Mouse (Mus musculus) right cerebral cortex, postnatal 14 days (tissue): ENCODE results near the gene Pabpn1.
A peak's percentile ranks its signal among the peaks of the same experiment; 100 is the strongest.

Experiments used
- DNase-seq: peaks from one replicate; pipeline ENCODE4 v3.0.0; 2022

The Pabpn1 gene

DNA sequence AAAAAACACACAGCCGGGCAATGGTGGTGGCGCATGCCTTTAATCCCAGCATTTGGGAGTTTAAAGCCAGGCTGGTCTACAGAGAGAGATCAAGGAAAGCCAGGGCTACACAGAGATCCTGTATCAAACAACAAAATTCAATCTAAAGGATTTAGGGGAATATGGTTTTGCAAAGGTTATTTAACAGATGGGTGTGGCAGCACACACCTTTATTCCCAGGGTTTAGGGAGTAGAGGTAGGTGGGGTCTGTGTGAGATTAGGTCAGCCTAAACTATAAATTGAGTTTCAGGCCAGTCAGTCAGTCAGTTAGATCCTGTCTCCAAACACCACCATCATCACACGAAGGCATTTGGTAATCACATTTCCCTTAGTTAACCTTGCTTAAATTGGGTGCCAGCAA, at the start of gene Pabpn1:
Gene Pabpn1, plus strand, starts transcription at position 301 of the 400 bp plus-strand sequence.
- DNase-seq: no peak

- DNase-seq: no peak
These were observed 48.8 kb upstream of the Pabpn1 start for GRCm38 (mm10) chr14:54843461-54843860.

GRCm38 (mm10) chr14:54855726-54856125, 36.6 kb upstream of the Pabpn1 start:
- no peak for DNase-seq

GRCm38 (mm10) chr14:54856703-54857102, 35.6 kb upstream of the Pabpn1 start:
- no peak for DNase-seq

DNA sequence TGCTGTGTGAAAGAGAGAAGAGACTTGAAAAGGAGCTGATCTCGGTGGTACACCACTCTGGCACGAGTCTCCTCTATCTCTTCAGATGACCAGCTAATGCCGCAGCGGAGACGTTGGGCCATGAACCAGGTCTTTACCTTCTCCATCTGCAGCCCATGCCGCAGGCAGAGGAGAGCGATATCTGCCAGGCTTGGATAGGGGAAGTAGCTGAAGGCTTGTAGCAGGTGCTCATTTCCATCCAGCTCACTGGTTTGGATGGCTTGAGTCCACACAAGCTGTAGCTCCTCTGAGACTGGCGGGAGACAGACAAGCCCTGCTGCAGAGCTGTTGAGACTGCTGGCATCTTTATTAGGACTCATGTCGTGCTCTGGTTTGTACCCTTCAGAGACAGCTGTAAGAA, 34.4 kb upstream of the Pabpn1 start:
- DNase-seq: no peak

GRCm38 (mm10) chr14:54860511-54860910, 31.8 kb upstream of the Pabpn1 start:
- DNase-seq: peak; percentile 72

GRCm38 (mm10) chr14:54863501-54864312, 28.6 kb upstream of the Pabpn1 start:
- peak; percentile 92 for DNase-seq

- DNase-seq: no peak
These were observed 27.8 kb upstream of the Pabpn1 start for GRCm38 (mm10) chr14:54864313-54865036.

- DNase-seq: no peak
These were observed 26.7 kb upstream of the Pabpn1 start for GRCm38 (mm10) chr14:54865626-54866025.

DNA sequence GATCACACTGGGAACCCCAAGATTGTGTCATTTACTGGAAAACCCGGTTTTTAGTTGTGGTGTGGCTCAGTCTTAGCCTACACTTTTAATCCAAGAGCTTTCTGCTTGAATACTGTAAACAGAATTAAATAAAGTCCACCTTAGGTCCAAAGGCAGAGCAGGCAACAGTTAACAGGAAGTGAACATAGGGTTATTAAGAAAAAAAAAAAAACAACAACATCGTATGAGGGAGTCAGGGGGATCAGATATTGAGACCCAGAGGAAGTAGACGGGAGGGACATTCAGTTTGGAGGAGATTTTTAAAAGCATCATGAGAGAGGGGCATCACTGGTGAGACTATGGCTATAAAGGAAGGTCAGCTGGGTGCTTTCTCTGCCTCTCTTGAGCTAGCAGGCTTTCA, 26.0 kb upstream of the Pabpn1 start:
- no peak for DNase-seq

DNA sequence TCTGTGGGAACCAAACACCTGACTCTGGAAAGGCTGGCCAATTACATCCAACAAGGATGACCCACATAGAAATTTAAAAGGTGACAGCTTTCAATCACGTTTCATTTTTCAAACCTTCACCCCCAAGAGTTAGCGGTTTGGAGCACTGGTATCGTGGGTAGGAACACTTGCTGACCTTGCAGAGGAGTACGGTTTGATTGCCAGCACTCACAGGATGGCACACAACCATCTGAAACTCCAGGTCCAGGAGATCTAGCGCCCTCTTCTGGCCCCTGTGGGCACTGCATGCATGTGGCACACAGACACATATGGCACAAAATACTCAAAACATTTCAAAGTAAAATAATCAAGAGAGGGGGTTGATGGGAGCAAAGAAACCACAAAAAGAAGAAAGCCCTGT, 25.4 kb upstream of the Pabpn1 start:
- DNase-seq: no peak

GRCm38 (mm10) chr14:54868026-54868425, 24.3 kb upstream of the Pabpn1 start:
- DNase-seq: no peak

DNA sequence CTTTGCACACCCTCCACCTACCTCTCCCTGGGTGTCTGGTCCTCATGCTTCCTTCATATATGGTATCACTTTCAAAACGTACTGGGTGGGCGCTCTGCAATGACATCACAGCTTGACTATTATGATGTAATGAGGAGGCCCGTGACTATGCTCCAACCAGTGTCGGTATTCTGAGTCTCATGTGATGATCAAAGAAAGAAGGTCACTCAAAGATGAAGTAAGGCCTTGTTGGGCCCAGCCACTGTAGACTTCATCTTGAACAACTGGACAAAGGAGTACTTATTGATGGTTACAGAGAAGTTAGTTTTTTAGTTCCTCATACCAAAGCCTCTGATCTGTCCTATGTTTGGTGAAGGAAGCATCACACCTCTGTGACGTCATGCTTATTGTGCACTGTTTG, 21.4 kb upstream of the Pabpn1 start, which contains the start of gene Homez:
Gene Homez, minus strand, starts transcription at position 101 of the 400 bp plus-strand sequence.
- no peak for DNase-seq

- no peak for DNase-seq
These were observed 18.1 kb upstream of the Pabpn1 start for GRCm38 (mm10) chr14:54874165-54874564.

GRCm38 (mm10) chr14:54875844-54876538, 16.3 kb upstream of the Pabpn1 start:
- no peak for DNase-seq

DNA sequence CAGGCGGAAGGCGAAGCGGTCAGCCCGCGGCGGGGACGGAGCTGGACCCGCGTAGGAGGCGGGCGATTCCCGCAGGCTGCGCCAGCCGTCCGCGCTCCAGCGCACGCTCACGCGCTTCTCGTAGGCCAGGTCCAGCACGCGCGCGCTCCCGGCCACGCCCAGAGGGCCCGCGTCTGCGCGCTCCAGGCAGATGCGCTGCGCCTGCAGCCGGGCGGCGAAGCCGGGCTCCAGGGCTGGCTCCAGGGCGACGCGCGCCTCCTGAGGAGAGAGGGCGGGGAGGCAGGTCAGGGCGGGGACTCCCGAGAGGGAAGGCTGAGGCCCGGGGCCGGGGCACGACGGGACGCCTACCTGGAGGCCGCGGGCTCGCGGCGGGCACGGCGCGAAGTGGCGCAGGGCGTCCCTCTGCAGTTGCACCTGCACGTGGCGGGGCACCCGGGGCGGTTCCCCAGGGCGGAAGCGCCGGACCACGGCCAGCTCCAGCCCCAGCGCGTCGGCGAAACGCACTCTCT, 15.7 kb upstream of the Pabpn1 start:
- peak; percentile 88 for DNase-seq

DNA sequence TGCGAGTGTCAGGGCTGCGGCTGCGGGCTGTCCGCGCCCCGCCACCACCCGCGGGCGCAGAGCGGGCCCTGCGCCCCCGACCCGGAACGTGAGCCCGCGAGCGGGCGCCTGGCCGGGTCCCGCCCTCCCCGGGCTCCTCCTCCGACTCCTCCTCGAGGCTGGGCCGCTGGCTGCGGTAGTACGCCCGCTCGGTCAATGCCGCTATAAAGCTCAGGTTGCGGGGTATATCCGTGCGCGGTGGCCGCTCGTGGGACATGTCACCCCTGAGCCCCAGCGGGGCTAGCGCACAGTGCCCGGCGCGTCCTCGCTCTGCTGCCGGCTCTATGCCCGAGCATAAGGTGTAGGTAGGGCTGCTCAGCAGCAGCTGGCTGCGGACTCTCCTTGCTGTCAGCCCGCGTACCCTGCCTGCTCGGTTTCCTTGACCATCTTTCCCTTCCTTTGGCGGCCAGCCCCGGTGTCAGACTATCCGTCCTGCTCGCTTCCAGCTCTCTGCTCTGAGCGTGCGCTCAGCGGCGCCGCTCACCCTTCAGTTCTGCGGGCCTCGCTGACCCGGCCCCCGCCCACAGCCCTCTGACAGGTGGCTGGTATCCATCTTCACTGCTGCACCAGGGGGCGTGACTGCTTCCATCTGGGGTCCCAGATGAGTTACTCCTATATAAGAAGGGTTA, 15.1 kb upstream of the Pabpn1 start, which contains the start of gene Ppp1r3e:
Gene Ppp1r3e, minus strand, starts transcription at position 503 of the 668 bp plus-strand sequence.
- DNase-seq: peak; percentile 62

DNA sequence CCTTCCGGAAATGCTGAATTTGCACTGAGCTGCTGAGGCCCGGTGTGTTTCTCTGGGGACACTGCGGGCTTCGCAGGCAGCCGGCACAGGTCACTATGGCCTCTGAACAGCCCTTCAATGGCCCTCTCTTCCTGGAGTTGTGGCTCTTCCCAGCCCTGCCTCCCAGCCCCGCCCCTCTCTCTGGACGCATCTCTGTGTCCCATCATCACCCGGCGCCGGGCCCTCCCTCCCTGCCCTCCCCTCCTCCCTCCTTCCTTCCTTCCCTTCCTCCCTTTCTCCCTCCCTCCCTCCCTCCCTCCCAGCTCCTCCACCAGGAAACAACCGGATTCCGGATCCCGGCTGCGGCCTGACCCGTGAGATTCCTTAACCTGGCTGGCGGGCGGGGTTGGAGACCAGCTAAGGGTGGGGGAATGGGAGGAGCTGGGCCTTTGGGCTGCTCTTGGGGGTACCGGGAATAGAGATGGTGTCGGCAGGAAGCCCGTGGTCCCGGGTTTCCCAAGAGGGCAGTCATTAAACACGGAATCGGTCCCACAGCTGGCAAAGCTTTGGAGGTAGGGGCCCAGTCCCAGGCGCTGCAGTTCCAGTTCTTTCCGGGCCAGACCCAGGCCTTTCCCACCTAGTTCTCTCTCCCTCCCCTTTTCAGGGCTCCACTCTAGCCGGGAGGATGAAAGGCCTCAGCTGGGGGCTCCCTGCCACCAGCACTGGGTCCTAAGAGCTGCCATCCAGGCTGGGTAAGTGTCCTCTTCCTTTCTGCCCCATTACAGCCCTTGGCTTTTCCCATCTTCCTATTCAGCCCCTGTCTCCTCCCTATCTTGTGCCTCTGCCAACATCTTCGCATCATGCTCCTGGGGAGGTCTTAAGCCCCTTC, 8.9 kb upstream of the Pabpn1 start, which contains the start of the genes Bcl2l2 and Gm20521:
Gene Bcl2l2, plus strand, starts transcription at position 224 of the 868 bp plus-strand sequence.
Gene Gm20521, plus strand, starts transcription at position 288 of the 868 bp plus-strand sequence.
- DNase-seq: peak; percentile 82

DNA sequence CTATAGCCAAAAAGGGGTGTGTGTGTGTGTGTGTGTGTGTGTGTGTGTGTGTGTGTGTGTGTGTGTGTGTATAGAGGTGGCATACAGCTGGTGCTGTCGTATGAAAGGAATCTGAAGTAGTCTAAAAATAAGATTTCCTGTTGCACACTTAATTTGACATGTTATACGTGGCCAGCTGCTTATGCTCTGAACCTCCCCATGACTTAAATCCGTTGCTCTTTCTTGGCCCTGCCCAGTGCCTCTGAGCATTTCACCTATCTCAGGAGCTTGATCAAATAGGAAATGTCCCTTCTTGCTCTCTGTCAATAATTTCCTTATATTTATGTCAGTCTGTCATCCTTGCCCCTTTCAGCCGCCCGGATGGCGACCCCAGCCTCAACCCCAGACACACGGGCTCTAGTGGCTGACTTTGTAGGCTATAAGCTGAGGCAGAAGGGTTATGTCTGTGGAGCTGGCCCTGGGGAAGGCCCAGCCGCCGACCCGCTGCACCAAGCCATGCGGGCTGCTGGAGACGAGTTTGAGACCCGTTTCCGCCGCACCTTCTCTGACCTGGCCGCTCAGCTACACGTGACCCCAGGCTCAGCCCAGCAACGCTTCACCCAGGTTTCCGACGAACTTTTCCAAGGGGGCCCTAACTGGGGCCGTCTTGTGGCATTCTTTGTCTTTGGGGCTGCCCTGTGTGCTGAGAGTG, 8.1 kb upstream of the Pabpn1 start:
- no peak for DNase-seq

DNA sequence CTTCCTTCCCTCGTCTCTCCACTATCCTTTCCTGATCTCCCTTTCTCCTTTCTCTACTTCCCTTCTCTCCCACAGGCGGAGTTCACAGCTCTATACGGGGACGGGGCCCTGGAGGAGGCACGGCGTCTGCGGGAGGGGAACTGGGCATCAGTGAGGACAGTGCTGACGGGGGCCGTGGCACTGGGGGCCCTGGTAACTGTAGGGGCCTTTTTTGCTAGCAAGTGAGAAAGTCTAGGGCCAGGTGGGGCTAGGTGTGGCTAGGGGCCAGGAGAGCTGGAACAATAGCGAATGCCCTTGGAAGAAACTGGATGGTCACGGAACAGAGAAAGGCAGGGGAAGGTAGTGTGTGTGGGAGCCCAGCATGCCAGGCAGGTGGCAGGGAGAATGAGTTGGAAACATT, 7.0 kb upstream of the Pabpn1 start:
- no peak for DNase-seq
